Mouse (Mus musculus) bone marrow, adult 2 months (tissue): ENCODE measurements around the gene Dnajc5.

Source experiments
- CTCF ChIP-seq: fragments of 200-500 bp; IDR thresholded peaks from 2 replicates; pipeline ENCODE4 v1.5.1; 2011; ENCODE audit warnings: low read length, control low read depth; ENCODE audit not compliant: control insufficient read depth, insufficient read depth
- POLR2A ChIP-seq: fragments of 200-500 bp; IDR thresholded peaks from 2 replicates; pipeline ENCODE4 v1.6.1; 2011; ENCODE audit warnings: low read depth, mild to moderate bottlenecking, control low read depth, low read length, borderline replicate concordance; ENCODE audit not compliant: control insufficient read depth

DNA sequence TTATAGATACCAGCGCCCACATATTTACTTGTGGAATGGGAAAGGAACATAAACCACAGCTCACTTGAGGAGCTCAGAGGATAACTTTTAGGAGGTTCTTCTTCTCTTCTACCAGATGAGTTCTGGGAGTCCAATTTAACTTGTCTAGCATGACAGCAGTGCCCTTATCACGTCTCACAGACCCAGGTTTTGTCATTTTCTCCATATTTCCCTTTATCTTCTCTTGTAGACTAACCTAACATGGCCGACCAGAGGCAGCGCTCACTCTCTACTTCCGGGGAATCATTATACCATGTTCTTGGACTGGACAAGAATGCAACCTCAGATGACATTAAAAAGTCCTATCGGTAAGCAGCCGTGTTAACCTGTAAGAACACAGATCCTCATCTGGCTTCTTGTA is 25.9 kb downstream of the Dnajc5 start:
- TF ChIP-seq POLR2A (no peak), CTCF (no peak)
